Mouse (Mus musculus) MEL-GATA-1-ER (cell line): ENCODE data around the gene Samd9l.
A peak's percentile ranks its signal among the peaks of the same experiment; 100 is the strongest.
"Not testable (repeated sequence)": the region's sequence is repeated elsewhere in the genome, so short reads cannot be mapped to it uniquely, and the experiment has no call there.

Experiments
- DNase-seq: peaks from one replicate; pipeline ENCODE4 v3.0.0-alpha.2; 2012; ENCODE audit warnings: low read depth; ENCODE audit errors: extremely low read depth

The Samd9l gene

DNA sequence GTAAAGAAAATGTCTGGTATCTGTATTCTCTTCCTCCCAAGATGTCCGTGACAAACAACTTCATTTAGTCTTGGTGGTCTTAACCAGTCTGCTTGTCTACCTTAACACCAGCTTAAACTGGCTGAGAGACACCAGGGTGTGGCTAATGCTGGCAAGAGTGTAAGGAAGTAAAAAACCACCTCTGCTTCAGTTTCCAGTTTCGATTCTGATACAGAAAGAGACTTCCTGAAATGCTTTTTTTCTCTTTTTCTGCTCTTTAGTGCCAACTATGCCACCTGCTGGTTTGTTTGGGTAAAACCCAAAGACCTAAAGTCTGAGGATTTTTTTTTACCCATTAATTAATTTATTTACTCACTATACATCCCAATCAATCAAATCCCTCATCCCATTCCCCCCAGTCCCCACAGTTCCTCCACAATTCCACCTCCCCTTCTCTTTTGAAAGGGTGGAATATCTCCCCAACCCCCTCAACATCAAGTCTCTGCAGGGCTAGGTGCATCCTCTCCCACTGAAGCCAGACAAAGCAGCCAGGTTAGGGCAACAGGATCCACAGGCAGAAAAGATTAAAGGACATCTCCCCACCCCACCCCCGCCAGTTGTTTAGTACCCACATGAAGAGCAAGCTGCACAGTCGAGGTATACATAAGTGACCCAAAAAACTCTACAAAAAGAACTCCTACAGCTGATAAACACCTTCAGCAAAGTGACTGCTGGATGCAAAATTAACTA, at the start of gene Samd9l:
Gene Samd9l, minus strand, starts transcription at position 233 of the 729 bp plus-strand sequence.
- DNase-seq = peak; percentile 83

DNA sequence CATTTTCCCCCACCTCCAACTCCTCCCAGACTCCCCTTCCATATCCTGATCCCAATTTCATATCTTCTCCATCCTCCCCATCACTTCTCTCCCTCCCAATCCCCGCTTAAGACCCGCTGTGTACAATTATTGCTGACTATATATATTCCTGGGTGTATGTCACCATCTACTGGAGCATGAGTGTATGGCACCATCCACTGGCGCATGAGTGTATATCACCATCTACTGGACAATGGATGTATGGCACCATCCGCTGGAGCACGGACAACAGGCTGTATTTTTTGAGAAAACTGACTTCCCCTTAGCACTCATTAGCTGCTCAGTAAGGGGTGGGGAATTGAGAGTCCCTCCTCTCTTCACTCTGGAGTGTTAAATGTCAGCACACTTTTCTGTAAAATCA, 48.0 kb upstream of the Samd9l start:
- DNase-seq = peak; percentile 72

DNA sequence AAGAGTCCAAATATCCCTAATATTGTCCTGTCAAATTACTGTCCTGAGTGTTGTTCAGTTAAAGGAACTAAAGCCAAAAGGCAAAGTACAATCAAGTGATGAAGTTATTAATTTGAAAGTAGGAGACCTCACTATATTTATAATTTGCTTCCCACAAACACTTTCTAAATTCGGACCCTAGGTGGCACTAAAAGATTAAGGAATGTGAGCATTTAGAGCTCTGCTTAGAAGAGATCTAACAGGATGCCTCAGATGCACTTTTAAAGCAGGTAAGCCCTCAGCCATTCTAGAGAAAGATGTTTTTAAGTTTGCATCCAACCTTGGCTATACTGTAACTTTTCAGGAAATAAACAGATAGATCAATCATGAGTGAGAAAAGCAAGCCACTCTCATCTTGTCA, 44.5 kb upstream of the Samd9l start:
- DNase-seq = no peak

DNA sequence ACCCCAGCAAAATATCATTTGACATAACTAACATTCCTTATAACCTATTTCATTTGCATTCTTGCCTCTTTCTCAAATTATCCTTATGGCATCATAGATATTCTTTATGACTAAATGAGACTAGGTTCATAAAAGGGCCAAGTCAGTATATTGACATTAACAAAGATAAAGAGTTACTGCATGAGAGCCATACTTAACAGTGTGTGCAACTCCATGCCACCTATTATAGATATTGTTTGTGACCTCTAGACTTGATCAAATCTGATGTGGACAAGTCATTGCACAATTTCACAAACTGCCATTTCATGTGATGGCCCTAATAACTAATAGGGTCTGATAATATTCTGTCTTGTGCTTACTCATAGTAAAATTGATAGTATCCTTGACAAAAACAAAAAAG, 36.7 kb upstream of the Samd9l start:
- no peak for DNase-seq

DNA sequence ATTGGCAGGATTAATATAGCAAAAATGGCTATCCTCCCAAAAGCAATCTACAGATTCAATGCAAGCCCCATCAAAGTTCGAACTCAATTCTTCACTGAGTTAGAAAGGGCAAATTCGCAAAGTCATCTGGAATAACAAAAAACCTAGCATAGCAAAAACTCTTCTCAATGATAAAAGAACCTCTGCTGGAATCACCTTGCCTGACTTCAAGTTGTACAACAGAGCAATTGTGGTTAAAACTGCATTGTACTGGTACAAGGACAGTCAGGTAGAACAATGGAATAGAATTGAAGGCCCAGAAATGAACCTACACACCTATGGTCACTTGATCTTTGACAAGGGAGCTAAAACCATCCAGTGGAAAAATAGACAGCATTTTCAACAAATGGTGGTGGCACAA, 31.6 kb upstream of the Samd9l start:
- not testable (repeated sequence) for DNase-seq

DNA sequence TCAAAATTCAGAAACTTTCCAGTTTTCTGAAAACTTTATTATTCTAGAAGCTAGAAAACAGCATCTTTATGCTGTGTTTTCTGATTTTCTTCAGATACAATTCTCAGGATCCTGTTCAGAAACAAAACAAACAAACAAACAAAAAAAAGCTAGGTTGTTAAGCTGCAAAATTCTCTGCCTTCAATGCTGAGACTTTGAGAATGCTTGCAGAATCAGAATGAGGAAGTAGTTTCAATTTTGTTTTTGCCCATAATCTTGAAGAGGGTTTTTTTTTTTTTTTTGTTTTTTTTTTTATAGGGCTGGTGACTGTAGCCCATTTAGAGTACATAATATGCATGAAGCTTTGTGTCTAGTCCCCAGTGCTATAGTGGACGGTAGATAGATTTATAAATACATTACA, 27.7 kb upstream of the Samd9l start:
- peak; percentile 14 for DNase-seq

DNA sequence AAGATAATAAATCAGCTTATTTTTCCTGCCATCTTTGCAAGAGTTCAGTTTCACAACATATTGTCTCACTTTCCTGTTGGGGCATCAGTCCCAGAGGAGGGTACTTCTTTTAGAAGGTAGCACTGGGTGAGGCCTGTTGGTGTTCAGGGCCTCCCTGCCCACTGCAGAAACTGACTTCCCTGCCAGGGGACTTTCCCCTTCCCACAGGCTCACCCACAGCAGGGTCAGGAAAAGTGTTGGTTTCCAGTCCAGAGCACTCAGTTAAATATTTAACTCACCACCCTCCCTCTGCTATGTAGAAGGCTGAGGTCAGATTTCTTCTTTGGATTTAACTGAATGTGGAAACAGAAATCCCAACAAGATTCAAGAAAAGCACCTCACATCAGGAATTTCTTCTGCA, 26.0 kb upstream of the Samd9l start:
- DNase-seq = not testable (repeated sequence)

DNA sequence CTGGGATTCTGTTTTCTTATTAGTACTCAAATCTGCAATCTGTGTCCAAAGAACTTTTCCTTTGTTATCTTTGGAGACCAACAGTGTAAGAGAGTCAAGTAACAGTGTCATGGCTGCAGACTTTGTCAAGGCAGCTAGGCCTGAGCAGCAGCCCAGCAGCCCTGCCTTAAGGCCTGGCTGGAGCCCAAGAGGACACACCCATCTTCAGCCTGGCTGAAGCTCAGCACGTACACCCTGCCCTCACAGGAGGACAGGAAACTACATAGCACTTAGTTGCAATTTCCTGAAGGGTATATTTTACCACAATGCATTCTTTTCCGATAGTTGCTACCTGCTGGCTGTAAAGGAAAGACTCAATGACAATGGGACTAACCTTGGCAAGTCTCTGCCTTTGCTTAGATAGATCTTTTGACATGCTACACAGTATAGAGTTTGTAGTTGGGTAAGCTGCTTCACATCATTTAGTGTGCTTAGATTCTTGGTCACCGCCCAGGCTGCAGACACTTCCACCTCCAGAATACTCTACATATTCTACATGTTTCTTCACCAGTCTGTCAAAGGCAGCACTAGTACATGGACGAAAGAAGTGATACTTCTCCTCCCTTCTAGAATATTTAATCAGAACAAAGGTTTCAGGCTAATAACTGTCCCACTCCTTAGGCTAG, 25.4 kb upstream of the Samd9l start:
- not testable (repeated sequence) for DNase-seq

DNA sequence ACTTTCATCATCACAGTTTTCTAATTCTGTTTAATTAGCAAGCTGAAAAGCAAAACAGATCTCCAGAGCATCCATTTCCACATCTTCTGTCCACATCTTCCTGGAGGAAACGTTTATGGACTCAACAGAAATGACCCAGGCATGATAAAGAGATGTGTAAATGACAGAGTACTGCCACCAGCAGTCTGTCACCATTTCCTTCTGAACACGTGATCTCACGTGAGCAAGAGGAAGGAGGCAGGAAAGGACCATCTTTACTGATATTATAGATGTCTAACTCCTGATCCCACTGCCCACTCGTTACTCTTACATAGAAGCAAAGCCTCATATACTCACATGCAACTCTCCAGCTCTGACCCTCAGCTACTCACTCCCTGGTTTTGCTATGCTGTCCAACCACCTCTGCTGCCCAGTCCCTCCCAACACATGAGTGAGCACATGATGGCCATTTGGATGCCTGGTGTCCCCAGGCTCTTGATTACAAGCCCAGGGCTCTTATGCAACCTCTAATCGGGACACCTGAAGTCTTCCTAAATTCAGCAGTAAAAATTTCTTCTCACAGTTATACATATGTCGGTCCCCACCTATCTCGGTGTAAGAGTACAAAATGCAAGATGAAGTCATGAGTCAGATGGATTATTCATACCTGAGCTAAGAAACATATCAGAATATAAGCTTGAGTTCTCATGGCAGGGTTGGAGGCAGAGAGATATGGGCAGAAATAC, 2.0 kb downstream of the Samd9l start:
- not testable (repeated sequence) for DNase-seq

DNA sequence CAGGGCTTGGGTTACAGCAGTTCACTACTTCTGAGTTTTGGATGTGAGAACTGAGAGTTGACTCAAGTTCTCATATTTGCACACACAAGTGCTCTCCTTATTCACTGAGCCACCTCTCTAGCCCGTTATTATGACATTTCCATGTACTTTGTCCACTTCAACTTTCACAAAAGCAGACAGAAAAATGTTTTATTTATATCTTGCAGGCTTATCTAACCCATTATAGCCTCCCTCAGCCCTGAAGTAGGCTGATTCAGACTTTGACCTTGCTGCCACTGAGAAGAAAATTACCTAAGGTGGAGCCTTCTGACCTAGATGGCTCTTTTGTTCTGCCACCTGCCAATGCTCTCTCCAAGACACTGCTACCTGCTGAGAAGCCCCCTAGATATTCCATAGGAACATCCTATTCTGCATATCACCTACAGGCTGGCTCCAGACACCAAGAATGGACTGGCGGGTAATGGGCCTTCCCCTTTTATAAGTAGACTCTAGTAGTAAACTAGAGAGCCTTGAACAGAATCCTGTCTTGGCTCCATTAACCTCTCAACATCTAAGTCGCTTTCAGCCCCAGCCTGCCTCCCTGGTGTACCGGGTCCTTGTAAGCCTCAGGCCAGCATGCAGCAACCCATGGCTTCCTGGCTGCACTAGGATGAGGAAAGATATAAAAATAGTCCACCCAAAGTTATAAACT, 3.3 kb downstream of the Samd9l start:
- not testable (repeated sequence) for DNase-seq

DNA sequence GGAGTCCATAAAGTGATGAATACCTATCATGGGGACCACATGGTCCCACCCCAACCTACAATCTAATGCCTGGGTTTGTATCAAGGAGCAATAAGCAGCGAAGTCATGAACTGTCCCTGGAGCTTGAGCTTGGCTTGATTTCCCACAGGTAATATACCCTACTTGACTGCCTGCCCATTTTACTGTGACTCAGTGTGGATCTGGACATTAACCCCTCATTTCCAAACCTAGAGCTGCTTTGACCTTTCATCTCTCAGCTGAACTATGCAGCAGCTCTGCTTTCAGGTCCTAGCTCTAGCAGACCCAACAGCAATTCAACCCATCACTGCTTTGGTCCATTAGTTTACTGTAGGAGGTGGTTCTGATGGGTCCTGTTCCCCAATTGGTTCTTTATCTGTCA, 9.4 kb downstream of the Samd9l start:
- no peak for DNase-seq

DNA sequence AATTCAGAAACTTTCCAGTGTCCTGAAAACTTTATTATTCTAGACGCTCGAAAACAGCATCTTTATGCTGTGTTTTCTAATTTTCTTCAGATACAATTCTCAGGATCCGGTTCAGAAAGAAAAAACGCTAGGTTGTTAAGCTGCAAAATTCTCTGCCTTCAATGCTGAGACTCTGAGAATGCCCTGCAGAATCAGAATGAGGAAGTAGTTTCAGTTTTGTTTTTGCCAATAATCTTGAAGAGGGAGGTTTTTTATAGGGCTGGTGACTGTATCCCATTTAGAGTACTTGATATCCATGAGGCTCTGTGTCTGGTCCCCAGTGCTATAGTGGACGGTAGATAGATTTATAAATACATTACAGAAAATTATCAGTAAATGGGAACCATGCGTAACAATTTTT, 12.8 kb downstream of the Samd9l start:
- no peak for DNase-seq

DNA sequence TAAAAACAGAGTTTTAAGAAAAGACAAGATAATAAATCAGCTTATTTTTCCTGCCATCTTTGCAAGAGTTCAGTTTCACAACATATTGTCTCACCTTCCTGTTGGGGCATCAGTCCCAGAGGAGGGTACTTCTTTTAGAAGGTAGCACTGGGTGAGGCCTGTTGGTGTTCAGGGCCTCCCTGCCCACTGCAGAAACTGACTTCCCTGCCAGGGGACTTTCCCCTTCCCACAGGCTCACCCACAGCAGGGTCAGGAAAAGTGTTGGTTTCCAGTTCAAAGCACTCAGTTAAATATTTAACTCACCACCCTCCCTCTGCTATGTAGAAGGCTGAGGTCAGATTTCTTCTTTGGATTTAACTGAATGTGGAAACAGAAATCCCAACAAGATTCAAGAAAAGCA, 14.6 kb downstream of the Samd9l start:
- not testable (repeated sequence) for DNase-seq

DNA sequence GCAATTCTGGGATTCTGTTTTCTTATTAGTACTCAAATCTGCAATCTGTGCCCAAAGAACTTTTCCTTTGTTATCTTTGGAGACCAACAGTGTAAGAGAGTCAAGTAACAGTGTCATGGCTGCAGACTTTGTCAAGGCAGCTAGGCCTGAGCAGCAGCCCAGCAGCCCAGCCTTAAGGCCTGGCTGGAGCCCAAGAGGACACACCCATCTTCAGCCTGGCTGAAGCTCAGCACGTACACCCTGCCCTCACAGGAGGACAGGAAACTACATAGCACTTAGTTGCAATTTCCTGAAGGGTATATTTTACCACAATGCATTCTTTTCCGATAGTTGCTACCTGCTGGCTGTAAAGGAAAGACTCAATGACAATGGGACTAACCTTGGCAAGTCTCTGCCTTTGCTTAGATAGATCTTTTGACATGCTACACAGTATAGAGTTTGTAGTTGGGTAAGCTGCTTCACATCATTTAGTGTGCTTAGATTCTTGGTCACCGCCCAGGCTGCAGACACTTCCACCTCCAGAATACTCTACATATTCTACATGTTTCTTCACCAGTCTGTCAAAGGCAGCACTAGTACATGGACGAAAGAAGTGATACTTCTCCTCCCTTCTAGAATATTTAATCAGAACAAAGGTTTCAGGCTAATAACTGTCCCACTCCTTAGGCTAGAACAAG, 15.1 kb downstream of the Samd9l start:
- not testable (repeated sequence) for DNase-seq

DNA sequence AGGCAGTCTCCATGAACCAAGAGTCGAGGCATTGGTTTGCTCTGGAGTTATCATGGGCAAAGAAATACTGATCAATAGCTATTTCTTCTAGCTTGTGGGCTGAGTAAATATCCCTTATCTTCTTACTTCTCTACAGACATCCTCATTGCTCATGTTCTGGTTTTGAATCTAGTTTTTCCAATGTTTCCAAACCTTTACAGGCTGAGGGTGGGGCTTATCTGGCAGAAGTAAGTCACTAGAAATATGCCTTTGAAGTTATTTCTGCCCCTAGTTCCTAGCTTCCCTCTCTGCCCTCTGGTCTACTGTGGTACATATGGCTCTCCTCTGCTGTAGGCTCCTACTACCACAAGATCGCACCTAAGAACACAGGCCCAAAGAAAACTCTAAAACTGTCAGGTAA, 20.2 kb downstream of the Samd9l start:
- DNase-seq = no peak

DNA sequence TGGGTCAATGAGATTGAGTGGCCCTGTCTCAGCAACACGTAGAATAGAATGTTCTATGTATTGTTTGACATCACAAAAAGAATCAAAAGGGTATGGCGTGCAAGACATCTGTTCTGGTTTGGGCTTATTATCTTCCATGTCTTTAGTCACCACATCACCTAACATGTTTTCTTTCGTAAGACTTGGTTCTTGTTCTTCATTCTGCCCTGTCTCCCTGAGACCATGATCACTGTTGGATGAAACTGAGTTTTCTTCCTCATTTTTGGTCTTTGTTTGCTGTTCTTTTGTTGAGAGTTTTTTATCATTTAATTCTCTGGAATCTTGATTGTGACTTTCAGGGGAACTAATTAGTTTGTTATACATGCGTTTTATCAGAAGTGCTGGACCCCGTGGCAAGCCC, 22.7 kb downstream of the Samd9l start:
- DNase-seq = no peak

DNA sequence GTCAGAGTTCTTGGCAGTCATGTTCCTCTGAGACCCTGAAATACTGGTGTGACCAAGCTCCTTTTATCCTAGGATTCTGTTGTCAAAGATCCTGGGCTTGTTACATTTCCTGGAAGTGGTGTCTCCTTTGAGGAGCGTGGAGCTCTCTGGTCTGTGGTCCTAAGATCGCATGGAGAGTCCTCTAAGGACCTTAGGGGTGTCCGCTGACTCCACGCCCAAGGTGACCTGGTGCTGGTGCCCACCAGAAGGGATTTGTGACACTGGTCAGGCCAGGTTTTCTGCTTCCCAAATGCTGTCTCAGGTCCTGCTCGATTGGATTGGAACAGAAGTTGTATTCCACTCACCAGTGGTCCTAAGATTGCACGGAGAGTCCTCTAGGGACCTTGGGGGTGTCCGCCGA, 29.8 kb downstream of the Samd9l start:
- no peak for DNase-seq

DNA sequence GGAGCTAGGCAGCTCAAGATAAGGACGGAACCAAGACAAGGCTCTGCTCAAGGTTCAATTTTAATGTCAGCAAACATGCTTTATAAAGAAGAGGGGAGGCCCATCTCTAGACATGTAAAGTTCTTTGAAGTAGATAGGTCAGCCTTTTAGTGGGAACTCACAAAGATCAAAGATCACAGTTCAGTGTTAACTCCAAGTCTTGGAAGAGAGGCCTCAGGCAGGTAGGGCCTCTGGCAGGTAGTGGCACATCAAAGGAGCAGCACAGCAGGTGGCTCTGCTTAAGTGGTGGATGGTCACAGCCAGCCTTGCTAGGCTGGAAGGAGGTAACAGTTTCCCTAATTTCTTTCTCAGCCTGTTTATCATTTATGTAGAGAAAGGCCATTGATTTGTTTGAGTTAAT, 33.8 kb downstream of the Samd9l start:
- not testable (repeated sequence) for DNase-seq

DNA sequence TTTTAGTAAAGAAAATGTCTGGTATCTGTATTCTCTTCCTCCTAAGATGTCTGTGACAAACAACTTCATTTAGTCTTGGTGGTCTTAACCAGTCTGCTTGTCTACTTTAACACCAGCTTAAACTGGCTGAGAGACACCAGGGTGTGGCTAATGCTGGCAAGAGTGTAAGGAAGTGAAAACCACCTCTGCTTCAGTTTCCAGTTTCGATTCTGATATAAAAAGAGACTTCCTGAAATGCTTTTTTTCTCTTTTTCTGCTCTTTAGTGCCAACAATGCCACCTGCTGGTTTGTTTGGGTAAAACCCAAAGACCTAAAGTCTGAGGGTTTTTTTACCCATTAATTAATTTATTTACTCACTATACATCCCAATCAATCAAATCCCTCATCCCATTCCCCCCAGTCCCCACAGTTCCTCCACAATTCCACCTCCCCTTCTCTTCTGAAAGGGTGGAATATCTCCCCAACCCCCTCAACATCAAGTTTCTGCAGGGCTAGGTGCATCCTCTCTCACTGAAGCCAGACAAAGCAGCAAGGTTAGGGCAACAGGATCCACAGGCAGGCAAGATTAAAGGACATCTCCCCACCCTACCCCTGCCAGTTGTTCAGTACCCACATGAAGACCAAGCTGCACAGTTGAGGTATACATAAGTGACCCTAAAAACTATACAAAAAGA, 53.3 kb downstream of the Samd9l start:
- not testable (repeated sequence) for DNase-seq

DNA sequence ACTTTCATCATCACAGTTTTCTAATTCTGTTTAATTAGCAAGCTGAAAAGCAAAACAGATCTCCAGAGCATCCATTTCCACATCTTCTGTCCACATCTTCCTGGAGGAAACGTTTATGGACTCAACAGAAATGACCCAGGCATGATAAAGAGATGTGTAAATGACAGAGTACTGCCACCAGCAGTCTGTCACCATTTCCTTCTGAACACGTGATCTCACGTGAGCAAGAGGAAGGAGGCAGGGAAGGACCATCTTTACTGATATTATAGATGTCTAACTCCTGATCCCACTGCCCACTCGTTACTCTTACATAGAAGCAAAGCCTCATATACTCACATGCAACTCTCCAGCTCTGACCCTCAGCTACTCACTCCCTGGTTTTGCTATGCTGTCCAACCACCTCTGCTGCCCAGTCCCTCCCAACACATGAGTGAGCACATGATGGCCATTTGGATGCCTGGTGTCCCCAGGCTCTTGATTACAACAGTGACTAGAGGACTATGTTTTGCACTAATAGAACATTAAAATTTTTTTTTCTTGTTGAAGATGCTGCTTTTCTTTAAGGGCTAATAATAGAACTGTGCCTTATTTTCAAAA, 54.2 kb downstream of the Samd9l start:
- DNase-seq = peak; percentile 6
